Mouse (Mus musculus) frontal cortex, postnatal 36 days (tissue): ENCODE results near the gene Jph3.
A peak's percentile ranks its signal among the peaks of the same experiment; 100 is the strongest.

Source experiments
- DNase-seq, 2 experiments: peaks; one replicate each; pipeline ENCODE4 v3.0.0; 2022; ENCODE audit warnings: low spot score in 2 of 2

Gene Jph3

GRCm38 (mm10) chr8:121782493-121782892, 53.1 kb downstream of the Jph3 start:
- DNase-seq = no peak

GRCm38 (mm10) chr8:121786542-121786941, 57.1 kb downstream of the Jph3 start:
- DNase-seq = peak; percentile 67 to 85

GRCm38 (mm10) chr8:121788786-121789185, 59.4 kb downstream of the Jph3 start:
- DNase-seq = no peak

GRCm38 (mm10) chr8:121792159-121792558, 62.7 kb downstream of the Jph3 start:
- no peak for DNase-seq

GRCm38 (mm10) chr8:121792627-121793026, 63.2 kb downstream of the Jph3 start:
- DNase-seq = no peak

- DNase-seq = no peak
These were observed 64.7 kb downstream of the Jph3 start for GRCm38 (mm10) chr8:121794151-121794550.

GRCm38 (mm10) chr8:121795461-121795860, 66.0 kb downstream of the Jph3 start:
- no peak for DNase-seq

- DNase-seq = no peak
These were observed 67.0 kb downstream of the Jph3 start for GRCm38 (mm10) chr8:121796406-121796805.

- DNase-seq = no peak
These were observed 69.0 kb downstream of the Jph3 start for GRCm38 (mm10) chr8:121798401-121798800.

- no peak for DNase-seq
These were observed 75.4 kb downstream of the Jph3 start for GRCm38 (mm10) chr8:121804829-121805228.

- DNase-seq = no peak
These were observed 76.7 kb downstream of the Jph3 start for GRCm38 (mm10) chr8:121806126-121806525.

GRCm38 (mm10) chr8:121808032-121808431, 78.6 kb downstream of the Jph3 start:
- no peak for DNase-seq

- peak; percentile 39 to 83 for DNase-seq
These were observed 80.2 kb downstream of the Jph3 start for GRCm38 (mm10) chr8:121809524-121810155.

GRCm38 (mm10) chr8:121811502-121811901, 82.1 kb downstream of the Jph3 start:
- DNase-seq = no peak

GRCm38 (mm10) chr8:121811931-121812570, 82.6 kb downstream of the Jph3 start:
- DNase-seq = peak in 1 of 2 experiments; percentile 47

- no peak for DNase-seq
These were observed 88.8 kb downstream of the Jph3 start for GRCm38 (mm10) chr8:121818226-121818625.

- DNase-seq = no peak
These were observed 91.4 kb downstream of the Jph3 start for GRCm38 (mm10) chr8:121820840-121821239.

- DNase-seq = no peak
These were observed 91.9 kb downstream of the Jph3 start for GRCm38 (mm10) chr8:121821320-121821719.

GRCm38 (mm10) chr8:121821770-121822169, 92.3 kb downstream of the Jph3 start:
- no peak for DNase-seq

GRCm38 (mm10) chr8:121827726-121828125, 98.3 kb downstream of the Jph3 start:
- DNase-seq = no peak

GRCm38 (mm10) chr8:121828376-121829023, 99.1 kb downstream of the Jph3 start:
- DNase-seq = no peak

- peak; percentile 90 to 92 for DNase-seq
These were observed 99.8 kb downstream of the Jph3 start, which contains the start of gene Klhdc4 for GRCm38 (mm10) chr8:121829048-121829776. Klhdc4 (minus strand) TSS chr8:121829569.
